Mouse (Mus musculus): ENCODE measurements around the gene Art3.

The Art3 gene

DNA sequence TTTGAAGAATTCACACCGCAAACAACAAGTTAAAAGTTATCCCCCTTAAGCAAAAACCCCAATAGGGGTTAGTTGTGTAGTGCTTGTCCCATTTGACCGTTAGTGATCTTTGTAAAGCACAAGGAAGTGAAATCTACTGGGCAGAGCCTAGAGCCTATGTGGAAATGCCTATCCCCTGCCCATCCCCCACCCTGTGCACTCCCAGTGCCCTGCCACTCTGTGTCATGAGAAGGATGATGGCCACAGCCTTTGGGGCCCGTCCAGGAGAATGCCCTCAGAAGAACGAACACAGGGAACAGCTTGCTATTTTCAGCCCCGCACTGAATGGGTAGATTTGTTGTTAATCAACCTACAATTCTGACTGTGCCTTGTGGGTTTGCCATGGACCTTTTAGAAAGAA lies 109.9 kb downstream of the Art3 start:
- H3K27me3 ChIP-seq (ENCODE audit: control insufficient read depth, insufficient read depth, low read length, poor library complexity, severe bottlenecking) = no peaks in the 10 kb centered on the region
- peaks cover 3% of the 10 kb centered on the region; the same call in 1 of the 2 replicates for H3K36me3 ChIP-seq (ENCODE audit: control insufficient read depth, insufficient read depth, low read length, poor library complexity, severe bottlenecking)
- DNase-seq (ENCODE audit: low read depth, low spot score) = no peak

DNA sequence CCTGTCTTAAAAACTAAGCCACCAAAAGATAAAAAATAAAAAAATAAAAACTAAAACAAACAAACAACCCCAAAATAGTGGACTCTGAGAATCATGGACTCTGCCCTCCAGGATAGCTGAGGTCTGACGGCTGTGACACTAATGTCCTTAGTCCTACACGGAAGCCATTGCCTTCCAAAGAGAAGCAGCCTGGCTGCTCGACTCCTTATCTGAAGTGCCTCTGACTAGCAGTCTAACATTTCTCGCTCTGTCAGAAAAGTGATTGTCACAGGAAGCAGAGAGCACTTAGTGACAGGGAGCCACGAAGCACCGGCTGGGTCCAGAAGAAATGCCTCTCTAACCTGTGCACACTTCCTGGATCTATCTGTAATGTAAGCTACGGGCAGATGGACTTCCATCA lies 111.3 kb downstream of the Art3 start:
- Histone ChIP-seq H3K36me3 (ENCODE audit: control insufficient read depth, insufficient read depth, low read length, poor library complexity, severe bottlenecking) (peaks cover 3% of the 10 kb centered on the region), H3K27me3 (ENCODE audit: control insufficient read depth, insufficient read depth, low read length, poor library complexity, severe bottlenecking) (no peaks in the 10 kb centered on the region)
- no peak for DNase-seq (ENCODE audit: low read depth, low spot score)

DNA sequence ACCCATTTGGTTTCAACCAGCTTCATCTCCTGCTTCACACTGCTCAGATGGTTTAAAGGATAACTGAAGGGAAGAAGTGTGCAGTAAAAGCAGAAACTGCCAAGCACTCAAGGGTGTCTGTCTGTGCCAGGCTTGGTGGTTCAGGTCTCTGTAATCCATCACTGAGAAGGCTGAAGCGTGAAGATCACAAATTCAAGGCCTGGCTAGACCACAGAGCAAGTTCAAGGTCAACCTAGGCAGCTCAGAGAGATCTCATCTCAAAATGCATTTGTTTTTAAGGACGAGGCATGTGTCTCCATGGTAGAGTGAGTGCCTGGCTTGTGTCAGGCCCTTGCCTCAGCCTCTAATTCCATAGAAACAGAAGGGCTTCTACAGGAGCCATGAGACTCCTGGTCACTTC lies 113.4 kb downstream of the Art3 start:
- no peak for DNase-seq (ENCODE audit: low read depth, low spot score)
- H3K36me3 ChIP-seq (ENCODE audit: control insufficient read depth, insufficient read depth, low read length, poor library complexity, severe bottlenecking) = peaks cover 5% of the 10 kb centered on the region
- H3K27me3 ChIP-seq (ENCODE audit: control insufficient read depth, insufficient read depth, low read length, poor library complexity, severe bottlenecking) = no peaks in the 10 kb centered on the region

DNA sequence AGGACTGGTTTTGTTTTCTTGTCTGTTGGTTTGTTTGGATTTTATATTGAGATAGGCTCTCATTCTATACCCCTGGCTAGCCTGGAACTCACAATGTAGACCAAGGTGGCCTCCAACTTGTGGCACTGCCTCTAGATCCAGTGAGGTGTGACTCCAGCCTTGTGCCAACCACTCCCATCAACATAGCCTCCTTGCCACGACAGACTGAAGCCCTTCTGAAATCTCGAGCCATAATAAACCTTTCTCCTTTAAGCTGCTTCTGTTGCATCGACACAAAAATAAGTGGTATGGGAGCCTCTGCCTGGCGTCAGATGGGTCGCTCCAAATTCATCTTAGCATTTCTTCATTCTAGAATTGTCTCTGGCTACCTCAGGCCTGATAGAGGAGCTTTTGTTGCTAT lies 115.1 kb downstream of the Art3 start:
- peaks cover 11% of the 10 kb centered on the region for H3K36me3 ChIP-seq (ENCODE audit: control insufficient read depth, insufficient read depth, low read length, poor library complexity, severe bottlenecking)
- DNase-seq (ENCODE audit: low read depth, low spot score) = no peak

DNA sequence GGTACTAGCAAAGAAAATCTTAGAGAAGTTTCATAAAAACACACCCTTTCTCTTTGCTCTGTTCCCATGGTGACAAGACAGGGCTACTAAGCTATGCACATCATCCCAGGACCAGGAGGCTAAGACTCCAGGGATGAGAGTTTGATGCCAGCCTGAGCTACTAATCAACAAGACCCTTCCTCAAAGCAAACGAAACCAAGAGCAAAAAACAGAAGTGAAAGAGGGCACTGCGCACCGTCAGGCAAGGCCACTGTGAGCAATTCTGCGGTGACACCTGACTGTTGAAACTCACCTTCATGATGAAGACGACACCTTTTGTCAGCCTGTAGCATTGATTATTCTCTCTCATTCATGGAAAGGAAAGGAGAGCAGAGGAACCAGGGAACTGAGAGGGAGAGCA lies 121.2 kb downstream of the Art3 start:
- Histone ChIP-seq H3K36me3 (ENCODE audit: control insufficient read depth, insufficient read depth, low read length, poor library complexity, severe bottlenecking) (peaks cover 26% of the 10 kb centered on the region), H3K27me3 (ENCODE audit: control insufficient read depth, insufficient read depth, low read length, poor library complexity, severe bottlenecking) (no peaks in the 10 kb centered on the region)
- peak; percentile 24 for DNase-seq (ENCODE audit: low read depth, low spot score)

More for the DNA sequence above, 115.1 kb downstream of the Art3 start:
- H3K27me3 ChIP-seq (ENCODE audit: control insufficient read depth, insufficient read depth, low read length, poor library complexity, severe bottlenecking) = no peaks in the 10 kb centered on the region

DNA sequence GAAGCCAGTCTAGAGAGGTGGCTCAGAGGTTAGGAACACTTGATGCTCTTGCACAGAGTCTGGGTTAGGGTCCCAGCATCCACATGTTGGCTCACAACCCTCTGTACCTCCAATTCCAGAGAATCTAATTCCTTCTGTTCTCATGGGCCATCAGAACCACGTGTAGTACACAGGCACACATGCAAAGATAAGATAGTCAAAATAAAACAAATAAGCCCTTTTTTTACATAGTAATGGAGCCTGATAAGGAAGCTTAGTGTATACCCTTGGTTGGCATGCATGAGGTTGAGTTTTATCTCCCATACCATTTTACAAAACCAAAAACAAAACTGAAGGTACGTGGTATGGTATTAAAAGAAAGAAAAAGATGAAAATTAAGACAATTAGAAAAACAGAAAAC lies 125.8 kb downstream of the Art3 start:
- Histone ChIP-seq H3K36me3 (ENCODE audit: control insufficient read depth, insufficient read depth, low read length, poor library complexity, severe bottlenecking) (peaks cover 25% of the 10 kb centered on the region; the same call in 1 of the 2 replicates), H3K27me3 (ENCODE audit: control insufficient read depth, insufficient read depth, low read length, poor library complexity, severe bottlenecking) (no peaks in the 10 kb centered on the region)
- DNase-seq (ENCODE audit: low read depth, low spot score) = no peak

DNA sequence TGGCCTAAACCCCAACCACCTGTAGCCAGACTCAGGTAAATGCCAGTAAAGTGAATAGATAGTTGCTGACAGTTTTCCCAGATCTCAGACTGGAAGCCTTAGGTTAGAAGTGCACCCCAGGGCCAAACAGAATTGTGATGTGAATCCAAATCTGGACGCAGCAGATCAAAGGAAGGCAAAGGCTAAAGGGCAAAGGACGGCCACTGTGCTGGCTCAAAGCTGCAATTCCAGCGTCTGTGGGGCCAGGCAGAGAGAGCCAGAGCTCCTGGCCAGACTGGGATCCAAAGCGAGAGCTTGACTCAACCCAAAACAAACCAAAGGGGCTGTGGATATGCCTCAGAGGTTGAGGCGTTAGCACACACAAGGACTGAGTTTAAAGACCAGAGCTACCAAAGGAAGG lies 127.1 kb downstream of the Art3 start:
- no peak for DNase-seq (ENCODE audit: low read depth, low spot score)
- no peaks in the 10 kb centered on the region for H3K27me3 ChIP-seq (ENCODE audit: control insufficient read depth, insufficient read depth, low read length, poor library complexity, severe bottlenecking)
- peaks cover 24% of the 10 kb centered on the region; the same call in 1 of the 2 replicates for H3K36me3 ChIP-seq (ENCODE audit: control insufficient read depth, insufficient read depth, low read length, poor library complexity, severe bottlenecking)

DNA sequence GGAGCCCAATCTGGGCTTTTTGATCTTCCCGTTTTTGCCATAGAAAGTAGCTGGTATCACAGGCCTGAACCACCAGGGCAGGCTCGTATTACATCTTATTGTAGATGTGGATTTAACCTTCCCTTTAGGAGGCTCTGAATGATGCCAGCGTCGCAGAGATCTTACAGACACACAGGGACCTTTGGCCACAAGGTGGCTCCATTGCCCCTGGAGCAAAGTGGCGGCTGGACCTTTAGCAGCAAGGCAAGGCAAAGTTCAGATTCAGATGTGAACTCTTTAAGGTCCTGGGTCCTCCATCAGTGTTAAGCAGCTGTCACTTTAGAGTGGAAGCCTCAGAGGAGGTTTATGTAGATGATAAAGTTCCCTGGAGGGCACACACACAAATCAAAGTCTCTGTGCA lies 129.7 kb downstream of the Art3 start:
- H3K27me3 ChIP-seq (ENCODE audit: control insufficient read depth, insufficient read depth, low read length, poor library complexity, severe bottlenecking) = no peaks in the 10 kb centered on the region
- H3K36me3 ChIP-seq (ENCODE audit: control insufficient read depth, insufficient read depth, low read length, poor library complexity, severe bottlenecking) = peaks cover 15% of the 10 kb centered on the region; the same call in 1 of the 2 replicates
- DNase-seq (ENCODE audit: low read depth, low spot score) = peak; percentile 71

Measured in splenic B cell, adult 2 months (primary cell).